Mouse (Mus musculus): ENCODE measurements around the gene Usp3. TPM values are rescaled to one million over a fixed set of nuclear protein-coding genes. Genes with fewer than 3 reads are reported as not detected.

Usp3 gene
- polyA plus RNA-seq, 1 experiment, result 7.2 TPM

- H3K27me3 ChIP-seq (replicated peaks), result no peaks in the 10 kb centered on the region
- no peaks in the 10 kb centered on the region for H3K9me3 ChIP-seq
- H3K4me3 ChIP-seq (replicated peaks), result no peak overlapping the region
- peaks cover 98% of the 10 kb centered on the region for H3K36me3 ChIP-seq (replicated peaks; ENCODE audit: low read length)
- TF ChIP-seq GATA1 (IDR thresholded peaks at IDR 0.05; ENCODE audit: borderline replicate concordance, low read length), result no peak
- no peak for TF ChIP-seq FLI1 (IDR thresholded peaks at IDR 0.05; ENCODE audit: low read length)
- H3K4me1 ChIP-seq, result peaks cover 10% of the 10 kb centered on the region
Observed at GRCm38 (mm10) chr9:66542785-66543184, 50.2 kb downstream of the Usp3 start.

- H3K4me1 ChIP-seq, result peaks cover 67% of the 10 kb centered on the region
- peaks cover 97% of the 10 kb centered on the region for H3K36me3 ChIP-seq (replicated peaks; ENCODE audit: low read length)
- H3K4me3 ChIP-seq (replicated peaks), result no peak overlapping the region
- H3K27me3 ChIP-seq (replicated peaks), result no peaks in the 10 kb centered on the region
- TF ChIP-seq FLI1 (IDR thresholded peaks at IDR 0.05; ENCODE audit: low read length) (no peak), GATA1 (IDR thresholded peaks at IDR 0.05; ENCODE audit: borderline replicate concordance, low read length) (no peak)
- no peaks in the 10 kb centered on the region for H3K9me3 ChIP-seq
Observed at GRCm38 (mm10) chr9:66521595-66521994, 71.3 kb downstream of the Usp3 start.

- peaks cover 96% of the 10 kb centered on the region for H3K36me3 ChIP-seq (replicated peaks; ENCODE audit: low read length)
- no peak for TF ChIP-seq FLI1 (IDR thresholded peaks at IDR 0.05; ENCODE audit: low read length)
- no peak for TF ChIP-seq GATA1 (IDR thresholded peaks at IDR 0.05; ENCODE audit: borderline replicate concordance, low read length)
- H3K27me3 ChIP-seq (replicated peaks), result no peaks in the 10 kb centered on the region
- H3K9me3 ChIP-seq, result no peaks in the 10 kb centered on the region
- H3K4me3 ChIP-seq (replicated peaks), result no peak overlapping the region
- peaks cover 70% of the 10 kb centered on the region for H3K4me1 ChIP-seq
Observed at GRCm38 (mm10) chr9:66520299-66520698, 72.6 kb downstream of the Usp3 start.

- Histone ChIP-seq H3K36me3 (replicated peaks; ENCODE audit: low read length) (peaks cover 97% of the 10 kb centered on the region), H3K9me3 (no peaks in the 10 kb centered on the region), H3K27me3 (replicated peaks) (no peaks in the 10 kb centered on the region), H3K4me1 (peaks cover 76% of the 10 kb centered on the region), H3K4me3 (replicated peaks) (no peak overlapping the region)
- TF ChIP-seq GATA1 (IDR thresholded peaks at IDR 0.05; ENCODE audit: borderline replicate concordance, low read length) (no peak), FLI1 (IDR thresholded peaks at IDR 0.05; ENCODE audit: low read length) (no peak)
Observed at GRCm38 (mm10) chr9:66518901-66519300, 74.0 kb downstream of the Usp3 start.

GRCm38 (mm10) chr9:66518251-66518650 is 74.7 kb downstream of the Usp3 start:
- no peaks in the 10 kb centered on the region for H3K9me3 ChIP-seq
- peaks cover 97% of the 10 kb centered on the region for H3K36me3 ChIP-seq (replicated peaks; ENCODE audit: low read length)
- TF ChIP-seq GATA1 (IDR thresholded peaks at IDR 0.05; ENCODE audit: borderline replicate concordance, low read length) (no peak), FLI1 (IDR thresholded peaks at IDR 0.05; ENCODE audit: low read length) (no peak)
- H3K4me3 ChIP-seq (replicated peaks), result no peak overlapping the region
- no peaks in the 10 kb centered on the region for H3K27me3 ChIP-seq (replicated peaks)
- H3K4me1 ChIP-seq, result peaks cover 76% of the 10 kb centered on the region

- Histone ChIP-seq H3K4me3 (replicated peaks) (no peak overlapping the region), H3K36me3 (replicated peaks; ENCODE audit: low read length) (peaks cover 97% of the 10 kb centered on the region), H3K9me3 (no peaks in the 10 kb centered on the region), H3K4me1 (peaks cover 79% of the 10 kb centered on the region), H3K27me3 (replicated peaks) (no peaks in the 10 kb centered on the region)
- TF ChIP-seq FLI1 (IDR thresholded peaks at IDR 0.05; ENCODE audit: low read length) (no peak), GATA1 (IDR thresholded peaks at IDR 0.05; ENCODE audit: borderline replicate concordance, low read length) (no peak)
Observed at GRCm38 (mm10) chr9:66517746-66518145, 75.2 kb downstream of the Usp3 start.

- Histone ChIP-seq H3K4me1 (peaks cover 86% of the 10 kb centered on the region), H3K9me3 (no peaks in the 10 kb centered on the region), H3K27me3 (replicated peaks) (no peaks in the 10 kb centered on the region), H3K36me3 (replicated peaks; ENCODE audit: low read length) (peaks cover 88% of the 10 kb centered on the region), H3K4me3 (replicated peaks) (no peak overlapping the region)
- TF ChIP-seq FLI1 (IDR thresholded peaks at IDR 0.05; ENCODE audit: low read length), result no peak
- no peak for TF ChIP-seq GATA1 (IDR thresholded peaks at IDR 0.05; ENCODE audit: borderline replicate concordance, low read length)
Observed at GRCm38 (mm10) chr9:66516296-66516940, 76.5 kb downstream of the Usp3 start.

GRCm38 (mm10) chr9:66515680-66516210 is 77.2 kb downstream of the Usp3 start:
- TF ChIP-seq FLI1 (IDR thresholded peaks at IDR 0.05; ENCODE audit: low read length) (no peak), GATA1 (IDR thresholded peaks at IDR 0.05; ENCODE audit: borderline replicate concordance, low read length) (no peak)
- H3K4me1 ChIP-seq, result peaks cover 93% of the 10 kb centered on the region
- no peaks in the 10 kb centered on the region for H3K9me3 ChIP-seq
- no peak overlapping the region for H3K4me3 ChIP-seq (replicated peaks)
- peaks cover 82% of the 10 kb centered on the region for H3K36me3 ChIP-seq (replicated peaks; ENCODE audit: low read length)
- no peaks in the 10 kb centered on the region for H3K27me3 ChIP-seq (replicated peaks)

- H3K4me1 ChIP-seq, result peaks cover 97% of the 10 kb centered on the region
- H3K36me3 ChIP-seq (replicated peaks; ENCODE audit: low read length), result peaks cover 82% of the 10 kb centered on the region
- no peaks in the 10 kb centered on the region for H3K27me3 ChIP-seq (replicated peaks)
- no peak overlapping the region for H3K4me3 ChIP-seq (replicated peaks)
- TF ChIP-seq GATA1 (IDR thresholded peaks at IDR 0.05; ENCODE audit: borderline replicate concordance, low read length), result no peak
- no peak for TF ChIP-seq FLI1 (IDR thresholded peaks at IDR 0.05; ENCODE audit: low read length)
- H3K9me3 ChIP-seq, result no peaks in the 10 kb centered on the region
Observed at GRCm38 (mm10) chr9:66515115-66515514, 77.8 kb downstream of the Usp3 start.

GRCm38 (mm10) chr9:66514256-66514770 is 78.6 kb downstream of the Usp3 start, which contains the start of gene Fbxl22:
Fbxl22 (minus strand) TSS chr9:66514593.
- H3K36me3 ChIP-seq (replicated peaks; ENCODE audit: low read length), result peaks cover 82% of the 10 kb centered on the region
- no peaks in the 10 kb centered on the region for H3K27me3 ChIP-seq (replicated peaks)
- peaks cover 97% of the 10 kb centered on the region for H3K4me1 ChIP-seq
- H3K9me3 ChIP-seq, result no peaks in the 10 kb centered on the region
- H3K4me3 ChIP-seq (replicated peaks), result peak within 1 kb of the TSS; percentile 15
- no peak for TF ChIP-seq GATA1 (IDR thresholded peaks at IDR 0.05; ENCODE audit: borderline replicate concordance, low read length)
- TF ChIP-seq FLI1 (IDR thresholded peaks at IDR 0.05; ENCODE audit: low read length), result no peak

All from megakaryocyte, embryonic 14.5 days (primary cell).